Mouse (Mus musculus): ENCODE measurements around the gene Cyb5d1.

The Cyb5d1 gene

DNA sequence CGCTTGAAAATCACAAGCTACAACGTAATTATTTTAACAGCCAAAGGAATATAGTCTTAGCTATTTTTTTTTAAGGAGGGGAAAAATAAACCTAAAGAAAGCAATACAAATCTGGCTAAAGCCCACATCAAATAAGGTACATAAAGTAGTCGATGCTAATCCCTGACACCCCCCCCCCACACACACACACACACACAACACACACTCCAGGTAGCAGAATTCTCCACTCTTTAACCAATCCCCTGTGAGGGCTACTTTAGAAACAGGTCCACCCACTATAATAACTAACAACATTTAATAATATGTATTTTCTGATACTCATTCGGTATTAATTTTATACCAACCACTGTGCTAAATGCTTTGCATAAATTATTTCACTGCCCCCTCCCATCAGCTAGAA lies 21.1 kb upstream of the Cyb5d1 start:
- no peak for DNase-seq (ENCODE audit: low spot score in 2 of 2)

DNA sequence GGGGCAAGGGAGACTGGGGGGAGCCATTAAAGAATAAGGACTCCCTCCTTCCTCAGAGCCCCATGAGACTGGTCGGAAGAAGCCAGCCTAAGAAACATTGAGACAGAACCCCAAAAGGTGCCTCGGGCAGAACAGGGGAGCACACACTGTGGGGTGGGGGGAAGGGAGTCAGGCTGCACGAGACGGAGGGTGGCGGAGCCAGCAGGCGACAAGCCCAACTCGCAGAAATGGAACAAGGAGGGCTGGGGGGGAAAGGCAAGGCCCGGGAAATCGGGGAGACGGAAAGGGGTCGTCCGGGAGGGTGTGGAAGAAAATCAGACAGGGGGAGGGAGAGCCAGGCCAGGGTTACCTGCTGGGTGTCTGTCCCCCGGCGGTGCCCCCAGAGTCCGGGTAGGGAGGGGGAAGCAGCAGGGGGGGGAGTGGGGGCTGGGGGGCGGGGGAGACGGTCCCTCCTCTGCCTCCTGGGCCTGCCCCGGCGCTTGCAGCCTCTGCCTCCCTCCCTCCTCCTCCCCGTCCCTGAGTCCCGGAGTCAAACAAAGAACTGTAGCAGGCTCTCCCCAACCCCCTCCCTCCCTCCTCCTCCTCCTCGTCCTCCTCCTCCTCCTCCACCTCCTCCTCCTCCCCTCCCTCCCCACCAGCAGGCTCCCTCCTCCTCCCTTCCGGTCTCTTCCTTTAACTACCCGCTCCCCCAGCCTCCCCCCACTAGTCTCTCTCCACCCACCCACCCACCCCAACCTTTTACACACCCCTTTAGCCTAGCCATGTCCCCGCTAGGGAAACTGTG lies 20.4 kb upstream of the Cyb5d1 start:
- DNase-seq (ENCODE audit: low spot score in 2 of 2), result peak in 1 of 2 experiments; percentile 21

DNA sequence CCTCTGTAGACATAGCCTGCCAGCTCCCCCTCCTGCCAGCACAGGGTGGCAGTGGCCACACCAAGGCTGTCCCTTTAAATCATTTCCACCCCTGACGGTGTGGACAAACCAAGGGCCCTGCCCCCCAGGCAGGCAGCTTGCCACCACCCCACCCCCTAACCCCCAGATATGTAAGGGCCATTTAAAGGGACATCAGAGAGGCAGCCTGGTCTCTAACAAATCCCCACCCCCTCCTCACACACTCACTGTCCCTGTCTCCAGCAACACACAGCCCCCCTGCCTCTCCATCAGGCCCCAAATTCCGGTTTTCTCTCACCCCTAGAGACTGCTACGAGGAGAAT lies 19.9 kb upstream of the Cyb5d1 start:
- DNase-seq (ENCODE audit: low spot score in 2 of 2), result no peak

DNA sequence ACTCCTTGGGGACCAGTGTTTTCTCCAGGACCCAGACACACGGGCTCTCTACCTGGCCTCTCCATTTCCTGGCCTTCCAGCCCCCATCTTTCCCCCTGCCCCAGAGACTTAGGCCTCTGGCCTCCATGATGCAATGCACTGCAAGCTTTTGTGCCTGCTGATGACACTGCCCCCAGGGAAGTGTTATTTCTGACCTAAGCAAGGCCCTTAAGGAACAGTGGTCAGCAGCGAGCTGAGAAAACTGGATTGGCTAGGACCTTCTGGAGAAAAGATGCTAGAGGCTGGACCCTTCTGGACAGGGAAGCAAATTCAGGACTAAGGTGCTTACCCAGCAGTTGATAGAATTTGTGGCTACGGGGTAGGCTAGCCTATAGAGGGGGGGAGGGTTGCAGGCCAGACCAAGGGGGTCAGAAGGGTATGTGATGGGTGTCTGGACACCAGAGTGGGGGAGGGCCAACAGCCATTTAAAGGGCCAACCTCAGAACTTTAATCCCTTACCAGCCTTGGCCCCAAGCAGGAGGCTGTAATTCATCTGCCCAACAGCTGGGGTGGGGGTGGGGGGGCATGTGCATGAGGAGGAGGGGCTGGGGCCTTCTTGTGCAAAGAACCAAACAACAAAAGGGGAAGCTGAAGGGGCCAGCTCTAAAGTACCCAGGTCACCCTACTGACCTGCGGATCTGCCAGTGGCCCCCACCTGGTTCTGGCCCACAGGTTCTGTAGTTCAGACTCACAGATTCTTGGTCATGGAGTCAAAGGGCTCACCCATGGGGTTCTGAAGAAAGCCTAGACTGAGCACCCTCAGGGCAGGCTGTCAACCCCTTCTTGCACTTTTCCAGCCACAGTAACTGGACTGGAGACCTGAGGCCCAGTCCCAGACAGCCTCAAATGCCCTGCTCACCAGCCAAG lies 19.2 kb upstream of the Cyb5d1 start:
- no peak for DNase-seq (ENCODE audit: low spot score in 2 of 2)

GRCm38 (mm10) chr11:69413221-69414181 lies 18.1 kb upstream of the Cyb5d1 start, which contains the start of gene Kdm6b:
TSS of gene Kdm6b (minus strand) at chr11:69413675.
- no peak for DNase-seq (ENCODE audit: low spot score in 2 of 2)

DNA sequence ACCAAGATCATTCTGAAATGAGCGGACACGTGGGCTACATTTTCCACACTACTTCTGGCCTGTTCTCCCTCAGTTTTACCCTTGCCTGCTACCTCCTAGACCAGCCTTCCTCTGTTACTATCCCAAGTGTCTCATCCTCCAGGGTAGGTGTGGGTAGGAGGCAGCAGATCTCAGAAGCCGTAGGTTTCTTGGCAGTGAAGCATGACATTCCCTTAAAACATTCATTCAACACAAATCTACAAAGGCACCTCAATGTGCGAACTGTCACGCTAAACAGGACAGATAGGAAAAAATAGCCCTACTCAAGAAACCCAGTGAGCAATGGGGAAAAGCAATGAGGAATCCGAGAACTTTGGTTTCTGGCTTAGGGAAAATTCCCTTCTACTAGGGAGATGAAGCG lies 17.1 kb upstream of the Cyb5d1 start:
- DNase-seq (ENCODE audit: low spot score in 2 of 2), result no peak

DNA sequence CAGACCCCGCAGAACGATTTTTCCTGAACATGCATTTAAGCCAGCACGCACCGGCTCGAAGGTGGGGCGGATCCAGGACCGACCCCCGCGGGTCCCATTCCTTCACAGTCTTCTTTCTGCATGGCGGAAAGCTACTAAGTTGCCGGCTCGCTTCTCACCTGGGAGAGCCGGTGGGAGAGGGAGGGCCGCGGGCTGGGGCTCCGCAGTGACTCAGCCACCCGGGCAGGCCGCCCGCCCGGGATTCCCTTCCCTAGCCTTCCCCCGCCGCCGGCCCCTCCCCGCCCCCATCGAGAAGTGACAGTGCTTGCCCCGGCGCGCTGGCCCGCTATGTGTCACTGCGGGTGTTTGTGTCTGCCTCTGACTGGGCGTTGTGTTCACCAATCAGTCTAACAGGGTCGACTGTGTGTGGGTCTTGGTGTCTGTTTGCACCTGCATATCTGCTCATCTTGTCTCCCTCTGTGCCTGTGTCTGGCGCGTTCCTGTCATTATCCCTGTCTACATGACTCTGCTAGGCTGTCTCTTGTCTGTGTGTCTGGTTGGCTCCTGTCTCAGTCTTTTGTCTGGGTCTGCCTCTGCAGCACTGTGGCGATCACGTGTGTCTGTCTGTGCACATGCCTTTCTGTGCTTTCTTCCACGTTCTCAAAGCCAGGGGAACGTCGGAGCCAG lies 16.2 kb upstream of the Cyb5d1 start:
- peak; percentile 57 to 62 for DNase-seq (ENCODE audit: low spot score in 2 of 2)

DNA sequence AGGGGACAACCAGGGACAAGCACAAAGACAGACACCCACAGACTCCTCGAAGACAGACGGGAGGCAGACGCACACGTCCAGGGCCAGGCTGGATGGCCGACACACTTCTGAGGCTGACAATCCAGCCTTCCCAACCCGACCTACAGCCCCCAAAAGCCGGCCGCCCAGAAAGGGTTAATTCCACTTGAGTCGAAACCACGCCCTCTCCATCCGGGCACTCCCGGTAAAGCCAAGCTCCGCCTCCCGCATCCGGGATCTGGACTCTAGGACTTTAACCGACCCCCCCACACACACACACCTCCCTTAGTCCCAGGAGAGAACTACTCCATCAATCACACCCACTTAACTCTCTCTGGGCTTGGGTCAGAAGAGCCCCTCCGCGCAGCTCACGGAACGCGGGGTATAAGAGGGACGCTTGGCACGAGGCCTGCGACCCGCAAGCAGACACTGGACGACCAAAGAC lies 15.7 kb upstream of the Cyb5d1 start:
- peak; percentile 83 to 90 for DNase-seq (ENCODE audit: low spot score in 2 of 2)

DNA sequence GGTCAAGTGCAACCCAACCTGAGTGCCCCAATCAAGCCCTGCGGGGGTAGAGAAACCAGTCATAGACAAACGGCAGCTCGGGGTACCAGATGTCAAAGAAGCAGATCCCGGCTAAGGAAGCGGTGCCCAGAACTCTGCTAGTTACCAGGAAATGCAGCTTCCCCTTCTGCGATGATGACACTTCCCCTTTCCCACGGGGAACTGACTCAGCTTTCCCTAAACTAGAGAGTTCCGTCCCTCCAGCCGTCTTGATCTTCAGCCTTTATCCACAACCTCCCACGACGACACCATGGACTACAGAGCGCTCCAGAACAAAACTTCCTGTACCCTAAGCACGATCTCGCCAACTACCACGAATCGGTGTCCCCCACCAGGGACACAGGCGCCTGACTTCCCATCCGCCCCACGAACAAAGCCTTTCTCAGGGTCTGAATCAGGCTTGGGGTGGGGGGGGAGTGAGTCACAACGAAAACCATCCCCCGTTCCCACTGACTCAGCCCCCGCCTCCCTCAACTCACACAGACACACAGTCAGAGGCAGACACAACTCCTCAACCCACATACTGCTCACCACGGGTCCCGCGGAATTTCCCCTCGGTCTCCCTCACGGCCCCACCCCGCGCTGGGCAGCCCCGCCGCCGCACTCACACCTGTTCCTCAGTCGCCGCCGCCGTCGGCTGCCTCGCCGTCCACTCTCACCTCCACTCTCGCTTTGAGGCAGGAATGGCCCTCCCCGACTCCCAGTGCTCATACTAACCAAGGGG lies 15.1 kb upstream of the Cyb5d1 start:
- DNase-seq (ENCODE audit: low spot score in 2 of 2), result peak; percentile 80

DNA sequence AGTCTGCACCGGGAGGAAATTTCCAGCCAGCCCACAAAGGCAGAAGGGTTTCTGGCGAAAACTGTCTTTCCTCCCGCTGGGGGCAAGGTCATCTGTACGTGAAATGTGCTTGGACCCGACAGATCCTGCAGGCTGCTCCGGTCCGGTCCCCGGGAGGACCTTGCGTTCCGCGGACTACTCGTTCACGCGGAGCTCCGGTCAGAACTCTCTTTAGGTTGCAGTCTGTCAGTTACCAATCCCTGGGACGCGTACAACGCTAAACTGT lies 14.5 kb upstream of the Cyb5d1 start:
- no peak for DNase-seq (ENCODE audit: low spot score in 2 of 2)

DNA sequence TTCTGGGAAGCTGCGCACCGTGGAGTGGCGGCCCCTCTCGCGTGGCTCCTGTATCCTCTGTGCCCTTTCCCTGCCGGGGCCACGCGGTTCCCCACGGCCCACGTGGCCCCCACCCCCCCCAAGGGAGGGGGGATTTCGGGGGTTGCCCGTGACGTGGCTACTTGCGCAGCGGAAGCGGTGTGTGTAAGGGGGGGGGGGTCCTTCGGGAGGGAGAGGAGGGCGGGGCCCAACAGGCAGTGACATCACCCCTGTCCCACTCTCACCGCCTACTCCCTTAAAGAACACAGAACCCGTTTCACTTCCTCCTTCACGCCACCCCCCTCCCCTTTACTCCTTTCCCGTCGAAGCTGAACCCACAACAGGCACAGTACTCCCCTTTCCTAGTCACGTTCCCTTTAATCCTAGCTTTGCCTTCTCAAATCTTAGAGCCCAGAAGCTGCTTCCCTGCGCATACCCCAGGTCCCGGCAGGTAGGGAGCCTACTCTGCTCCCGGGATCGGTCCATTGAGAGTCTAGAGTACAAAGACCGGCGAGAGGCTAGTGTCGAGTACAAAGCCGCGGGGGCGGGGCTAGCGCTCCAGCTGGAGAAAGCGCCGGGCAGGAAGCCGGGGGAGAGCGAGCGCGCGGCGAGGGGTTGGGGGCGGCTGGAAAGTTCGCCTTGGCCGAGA lies 14.1 kb upstream of the Cyb5d1 start:
- peak; percentile 86 to 87 for DNase-seq (ENCODE audit: low spot score in 2 of 2)

- DNase-seq (ENCODE audit: low spot score in 2 of 2), result peak; percentile 87 to 88
These were observed 13.3 kb upstream of the Cyb5d1 start for GRCm38 (mm10) chr11:69408541-69409377.

DNA sequence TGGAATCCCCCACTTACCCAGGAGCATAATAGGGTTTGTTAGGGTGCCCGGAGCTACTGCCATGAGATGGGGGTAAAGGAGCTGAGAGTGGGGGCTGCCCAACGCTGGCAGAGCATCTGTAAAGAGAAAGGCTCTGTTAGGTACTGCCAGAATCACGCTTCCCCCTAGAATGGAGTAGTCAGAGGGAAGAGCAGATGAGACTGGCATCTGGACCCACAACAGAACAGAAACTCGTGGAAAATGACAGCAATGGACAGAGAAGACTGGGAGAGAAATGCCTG lies 12.2 kb upstream of the Cyb5d1 start:
- no peak for DNase-seq (ENCODE audit: low spot score in 2 of 2)

DNA sequence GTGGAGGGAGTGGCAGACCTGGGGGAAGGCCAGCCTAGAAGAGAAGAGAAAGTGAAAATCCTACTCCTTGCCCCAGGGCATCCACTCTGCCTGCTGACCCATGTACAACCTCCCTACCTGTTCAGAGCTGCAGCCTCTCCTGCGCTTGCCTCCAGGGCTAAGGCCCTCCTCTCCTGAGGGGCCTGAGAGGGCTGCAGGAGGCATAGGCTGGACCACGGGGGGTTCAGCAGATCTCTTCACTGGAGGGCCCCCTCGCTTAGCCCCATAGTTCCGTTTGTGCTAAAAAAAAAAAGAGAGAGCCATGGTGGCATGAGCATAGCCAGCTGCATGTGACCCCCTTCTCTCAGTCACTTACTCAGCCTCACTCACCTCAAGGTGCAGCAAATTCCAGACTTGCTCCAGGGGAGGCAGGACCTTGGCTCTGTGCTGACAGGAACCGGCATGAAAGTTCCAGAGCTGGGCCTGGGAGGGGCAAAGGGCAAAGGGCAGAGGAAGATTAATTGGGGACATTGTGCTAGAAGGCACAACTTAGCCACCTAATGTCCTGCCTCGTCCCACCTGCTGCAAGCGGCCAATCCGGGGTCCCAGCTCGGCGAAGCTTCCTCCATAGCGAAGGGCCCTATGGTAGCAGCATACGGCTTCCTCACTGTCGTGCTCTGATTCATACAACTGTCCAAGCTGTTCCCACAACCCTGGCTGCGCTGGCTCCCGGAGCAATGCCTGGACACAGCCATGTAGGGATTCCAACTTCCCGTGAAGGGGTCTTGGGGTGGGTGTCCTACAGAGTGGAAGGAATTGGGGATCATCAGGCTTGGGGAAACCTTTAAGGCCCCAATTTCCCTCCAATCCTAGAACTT lies 11.7 kb upstream of the Cyb5d1 start:
- no peak for DNase-seq (ENCODE audit: low spot score in 2 of 2)

DNA sequence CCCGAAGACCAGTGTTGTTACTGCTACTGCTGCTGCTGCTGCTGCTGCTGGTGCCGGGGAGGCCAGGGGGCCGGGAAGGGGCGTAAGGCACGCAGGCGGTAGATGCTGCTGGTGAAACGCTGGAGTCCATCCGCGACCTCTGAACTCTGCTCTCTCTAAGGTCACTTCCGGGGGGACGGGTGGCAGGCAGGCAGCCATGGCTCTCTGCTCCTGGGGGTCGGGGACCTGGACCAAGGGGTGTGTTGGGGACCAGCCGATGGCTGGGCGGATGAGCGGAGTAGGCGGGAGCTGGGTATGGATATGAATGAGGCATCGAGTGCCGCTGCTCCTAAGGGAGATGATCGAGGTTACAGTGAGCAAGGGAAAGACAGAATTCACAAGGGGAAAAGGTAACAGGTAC lies 10.9 kb upstream of the Cyb5d1 start:
- no peak for DNase-seq (ENCODE audit: low spot score in 2 of 2)

DNA sequence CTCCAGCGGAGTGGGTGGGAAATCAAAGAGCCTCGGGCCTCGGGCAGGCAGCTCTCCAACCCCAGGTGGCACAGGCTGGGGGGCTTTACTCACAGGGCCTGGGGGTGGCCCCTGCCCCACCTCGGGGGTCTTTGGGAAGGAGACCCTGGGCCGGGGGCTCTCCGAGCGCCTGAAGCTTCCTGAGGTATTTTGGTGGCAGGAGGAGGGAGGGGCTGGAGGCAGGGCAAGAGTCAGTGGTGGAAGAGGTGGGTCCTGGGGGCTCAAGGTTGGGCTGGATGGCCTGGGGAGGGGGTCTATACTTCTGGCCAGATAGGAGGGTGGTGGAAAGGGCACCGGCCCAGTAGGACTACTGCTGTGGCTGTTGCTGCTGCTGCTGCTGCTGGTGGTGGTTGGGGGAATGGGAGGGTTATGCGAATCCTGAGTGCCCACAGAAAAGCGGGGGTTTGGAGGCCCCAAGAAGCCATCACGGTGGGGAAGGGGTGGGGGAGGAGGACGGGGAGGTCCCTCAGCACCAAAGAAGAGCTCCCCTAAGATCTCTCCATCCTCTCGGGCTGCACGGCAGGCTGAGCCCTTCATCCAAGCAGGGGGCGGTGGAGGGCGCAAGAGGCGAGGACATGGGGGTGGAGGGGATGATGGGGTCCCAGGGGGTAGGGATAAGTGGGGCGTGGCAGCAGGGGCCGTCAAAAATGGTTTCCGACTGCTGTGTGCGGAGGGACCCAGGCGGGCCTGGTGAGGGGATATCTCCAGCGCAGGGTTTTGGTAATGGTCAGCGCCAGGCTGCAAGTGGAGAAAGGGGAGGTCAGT lies 10.2 kb upstream of the Cyb5d1 start:
- DNase-seq (ENCODE audit: low spot score in 2 of 2), result no peak

DNA sequence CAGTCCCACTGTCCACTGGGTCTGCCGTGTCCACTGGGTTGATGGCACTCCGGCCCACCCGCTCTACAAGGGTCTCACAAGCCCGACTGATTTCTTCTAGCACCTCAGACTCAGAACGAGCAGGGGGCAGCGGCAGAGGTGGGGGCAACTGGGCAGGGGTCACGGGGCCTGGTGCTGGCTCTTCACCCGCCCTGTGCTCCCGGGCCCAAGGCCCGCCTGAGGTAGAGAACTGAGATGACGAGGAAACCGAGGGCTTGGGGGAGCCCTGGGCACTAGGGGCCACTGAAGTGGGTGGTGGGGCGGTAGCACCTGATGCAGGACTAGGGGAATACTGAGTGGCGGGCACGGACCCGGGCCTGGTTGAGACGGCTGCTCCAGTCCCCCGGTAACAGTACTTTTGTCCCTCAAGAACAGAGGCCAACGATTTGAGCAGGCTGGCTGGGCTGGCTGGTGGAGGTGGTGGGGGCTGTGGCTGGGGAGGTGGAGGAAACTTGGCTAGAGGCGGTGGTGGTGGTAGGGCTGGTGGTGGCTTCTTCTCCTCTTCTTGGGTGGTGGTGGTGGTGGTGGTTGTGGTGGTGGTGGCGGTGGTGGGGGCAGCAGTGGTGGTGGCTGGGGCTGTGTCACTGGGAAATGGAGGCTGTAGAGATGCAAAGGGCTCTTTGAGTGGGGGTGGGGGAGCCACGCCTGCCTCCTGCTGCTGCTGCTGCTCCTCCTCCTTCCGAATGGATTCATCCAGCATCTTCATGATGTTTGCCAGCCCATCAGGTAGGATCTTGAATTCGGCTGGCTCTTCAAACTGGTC lies 9.4 kb upstream of the Cyb5d1 start:
- DNase-seq (ENCODE audit: low spot score in 2 of 2), result no peak
